Mouse (Mus musculus) bone marrow macrophage, adult 2 months (primary cell): ENCODE data around the gene Susd5.

ENCODE experiments used
- CTCF ChIP-seq: IDR thresholded peaks from 2 replicates; pipeline ENCODE4 v1.5.1; 2012; ENCODE audit warnings: low read depth, mild to moderate bottlenecking, low read length, moderate library complexity
- POLR2A ChIP-seq: IDR thresholded peaks from 2 replicates; pipeline ENCODE4 v1.6.1; 2012; ENCODE audit warnings: mild to moderate bottlenecking, low read depth, low read length, borderline replicate concordance

DNA sequence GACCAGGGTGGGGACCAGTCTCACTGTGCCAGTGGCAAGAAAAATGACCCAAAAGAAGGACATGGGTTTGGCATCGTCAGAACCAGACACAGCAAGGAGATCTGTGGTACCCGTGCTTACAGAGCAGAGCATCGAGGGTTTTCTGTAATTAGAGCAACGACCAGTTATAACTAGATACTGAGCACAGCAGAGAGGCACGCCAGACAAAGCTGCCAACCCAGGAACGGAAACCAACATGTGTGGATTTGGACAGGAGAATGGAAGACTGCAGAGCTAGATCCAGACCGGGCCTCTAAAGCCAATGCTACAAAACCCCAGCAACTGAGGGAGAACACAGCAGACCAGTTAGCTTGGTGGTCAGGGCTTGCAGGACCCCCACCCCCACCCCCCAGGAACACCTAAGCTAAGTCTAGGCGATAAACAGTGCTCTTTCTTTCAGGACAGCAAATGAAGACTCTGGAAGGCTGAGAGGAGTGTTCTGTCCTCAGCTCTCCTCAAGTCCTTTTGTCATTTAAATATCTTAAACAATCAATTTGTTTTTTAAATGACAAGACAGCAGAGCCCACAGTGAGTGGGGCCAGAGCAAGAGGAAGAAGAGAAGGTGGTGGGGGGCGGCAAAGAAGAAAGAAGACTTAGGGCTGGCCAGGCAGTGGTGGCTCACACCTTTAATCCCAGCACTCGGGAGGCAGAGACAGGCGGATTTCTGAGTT, 30.3 kb downstream of the Susd5 start:
- TF ChIP-seq CTCF (no peak), POLR2A (no peak)
